In genomic region chr13:21469097-21469496, GRCm38 (mm10) we compare ENCODE assay signal across 9 mouse cellular contexts. TPM values are rescaled to one million over a fixed set of nuclear protein-coding genes. Genes with fewer than 3 reads are reported as not detected.
DNase-seq lines count a peak whose midpoint lies in the region; ATAC-seq lines count a peak whose summit lies in the region.
"Had no signal": no experiment of that assay in that cellular context is flagged by ENCODE, and none has a peak within 500 bp of the region (broad histone marks: within the 10 kb centered on the region; RNA-seq: fewer than 3 reads in every experiment).

No protein-coding gene starts in this region.

- H3K4me2 ChIP-seq in kidney, embryonic 15.5 days = peak overlapping the region; percentile 93
- H3K4me2 ChIP-seq in forebrain, embryonic 11.5 days (ENCODE audit: low read depth, low read length, severe bottlenecking) = peak overlapping the region; percentile 83; the same call in 1 of the 2 replicates
- H3K4me2 ChIP-seq in intestine, embryonic 16.5 days (ENCODE audit: low read depth, low read length) = peak overlapping the region; percentile 97; the same call in 1 of the 2 replicates
- peak overlapping the region; percentile 89 for H3K4me2 ChIP-seq in midbrain, embryonic 16.5 days (ENCODE audit: low read length)

- no peaks in the 10 kb centered on the region for H3K9me3 ChIP-seq in kidney, embryonic 15.5 days (replicated peaks)
- no peaks in the 10 kb centered on the region; the same call in 1 of the 2 replicates for H3K9me3 ChIP-seq in forebrain, embryonic 11.5 days (ENCODE audit: control insufficient read depth, low read length)
- H3K9me3 ChIP-seq in intestine, embryonic 16.5 days (ENCODE audit: control insufficient read depth, low read length) = no peaks in the 10 kb centered on the region
- H3K9me3 ChIP-seq in midbrain, embryonic 16.5 days (replicated peaks; ENCODE audit: control insufficient read depth, low read length, poor library complexity, severe bottlenecking) = no peaks in the 10 kb centered on the region

- intact Hi-C loops in left cerebral cortex, postnatal 25 days (cut with DNase I) = loop anchor here (2.0 kb wide), 1 partner anchor 16 kb away; the partner anchor contains the start of gene Zscan26

- no peak overlapping the region for H3K27ac ChIP-seq in kidney, embryonic 15.5 days
- no peak overlapping the region for H3K27ac ChIP-seq in forebrain, embryonic 11.5 days (ENCODE audit: low read depth, low read length)
- H3K27ac ChIP-seq in intestine, embryonic 16.5 days (ENCODE audit: low read length) = no peak overlapping the region
- H3K27ac ChIP-seq in midbrain, embryonic 16.5 days (ENCODE audit: low read length) = no peak overlapping the region

- peaks cover 4% of the 10 kb centered on the region; the same call in 1 of the 2 replicates for H3K4me1 ChIP-seq in kidney, embryonic 15.5 days
- no peaks in the 10 kb centered on the region for H3K4me1 ChIP-seq in forebrain, embryonic 11.5 days (replicated peaks; ENCODE audit: control insufficient read depth, insufficient read depth, low read length)
- 0 out of 2 replicates have a peak, but pooled peaks cover 4% of the 10 kb centered on the region for H3K4me1 ChIP-seq in intestine, embryonic 16.5 days (ENCODE audit: control insufficient read depth, insufficient read depth, low read length)
- H3K4me1 ChIP-seq in midbrain, embryonic 16.5 days (ENCODE audit: control insufficient read depth, insufficient read depth, low read length) = peaks cover 5% of the 10 kb centered on the region; the same call in 1 of the 2 replicates

- WGBS in kidney, embryonic 15.5 days = 39% methylated on average over 9 of the region's 9 CpGs
- WGBS in forebrain, embryonic 11.5 days = 11% methylated on average over 9 of the region's 9 CpGs
- WGBS in intestine, embryonic 16.5 days = 37% methylated on average over 9 of the region's 9 CpGs
- WGBS in midbrain, embryonic 16.5 days = 14% methylated on average over 9 of the region's 9 CpGs

- no peak for ATAC-seq in kidney, embryonic 15.5 days (replicated peaks; ENCODE audit: low FRiP score)
- ATAC-seq in forebrain, embryonic 11.5 days (replicated peaks; ENCODE audit: low FRiP score) = no peak
- no peak for ATAC-seq in intestine, embryonic 16.5 days
- no peak for ATAC-seq in midbrain, embryonic 16.5 days

- H3K36me3 ChIP-seq in kidney, embryonic 15.5 days = no peaks in the 10 kb centered on the region
- no peaks in the 10 kb centered on the region for H3K36me3 ChIP-seq in forebrain, embryonic 11.5 days (ENCODE audit: control insufficient read depth, insufficient read depth, low read length)
- no peaks in the 10 kb centered on the region for H3K36me3 ChIP-seq in intestine, embryonic 16.5 days (ENCODE audit: control insufficient read depth, insufficient read depth, low read length)
- no peaks in the 10 kb centered on the region for H3K36me3 ChIP-seq in midbrain, embryonic 16.5 days (ENCODE audit: control insufficient read depth, insufficient read depth, low read length)

- DNase-seq in kidney, postnatal 36 days = no peak
- DNase-seq in forebrain, embryonic 11.5 days (ENCODE audit: low spot score) = no peak
- DNase-seq in layer of hippocampus, postnatal 14 days (ENCODE audit: low spot score in 2 of 2) = no peak
- no peak for DNase-seq in left cerebral cortex, postnatal 25 days (ENCODE audit: low spot score in 2 of 2)
- DNase-seq in urinary bladder, adult 2 months (ENCODE audit: low spot score) = no peak

- H3K9ac ChIP-seq in kidney, embryonic 15.5 days = no peak overlapping the region
- H3K9ac ChIP-seq in forebrain, embryonic 11.5 days (ENCODE audit: low read length) = no peak overlapping the region
- H3K9ac ChIP-seq in intestine, embryonic 16.5 days (ENCODE audit: low read depth, low read length) = no peak overlapping the region
- H3K9ac ChIP-seq in midbrain, embryonic 16.5 days (ENCODE audit: low read depth, low read length) = 0 out of 2 replicates have a peak overlapping the region, but pooled peaks have one; percentile 21

- peaks cover 29% of the 10 kb centered on the region for H3K27me3 ChIP-seq in kidney, embryonic 15.5 days
- peaks cover 3% of the 10 kb centered on the region; the same call in 1 of the 2 replicates for H3K27me3 ChIP-seq in forebrain, embryonic 11.5 days (ENCODE audit: control insufficient read depth, insufficient read depth, low read length)
- no peaks in the 10 kb centered on the region for H3K27me3 ChIP-seq in intestine, embryonic 16.5 days (replicated peaks; ENCODE audit: control insufficient read depth, insufficient read depth, low read length)
- peaks cover 5% of the 10 kb centered on the region; the same call in 1 of the 2 replicates for H3K27me3 ChIP-seq in midbrain, embryonic 16.5 days (ENCODE audit: control insufficient read depth, insufficient read depth, low read depth, low read length)

- H3K4me3 ChIP-seq in kidney, embryonic 15.5 days (replicated peaks) = peak overlapping the region; percentile 64; the same call in 1 of the 2 replicates
- H3K4me3 ChIP-seq in forebrain, embryonic 11.5 days (ENCODE audit: low read depth, low read length) = no peak overlapping the region
- H3K4me3 ChIP-seq in intestine, embryonic 16.5 days (ENCODE audit: low read length) = no peak overlapping the region
- H3K4me3 ChIP-seq in midbrain, embryonic 16.5 days (ENCODE audit: low read depth, low read length) = no peak overlapping the region

RNA-seq across cellular contexts. Expression of gene Nkapl, which starts 0.8 kb away (rescaled TPM):
- polyA plus RNA-seq in kidney, embryonic 15.5 days (2015; fragmentation: Nextera tagmentation; extraction: Ambion mirVana) = 2.0 and 2.9 TPM in 2 replicates
- 2.7 and 3.9 TPM in 2 replicates for polyA plus RNA-seq in forebrain, embryonic 11.5 days (2014; fragmentation: Nextera tagmentation; extraction: Ambion mirVana)
- 1.8 and 2.0 TPM in 2 replicates for polyA plus RNA-seq in intestine, embryonic 16.5 days (2015; fragmentation: Nextera tagmentation; extraction: Ambion mirVana)
- polyA plus RNA-seq in midbrain, embryonic 16.5 days (2015; fragmentation: Nextera tagmentation; extraction: Ambion mirVana) = 3.8 and 4.5 TPM in 2 replicates
- total RNA-seq in layer of hippocampus, postnatal 14 days (2021) = under 1 TPM; 0.69 to 0.74 TPM
- total RNA-seq in left cerebral cortex, postnatal 25 days (2021) = 1 to 10 TPM in 1 of 2 experiments, under 1 TPM in 1; 0.96 to 1.1 TPM
- polyA plus RNA-seq in urinary bladder, adult 2 months (2012; rRNA removed) = 1.0 and 1.1 TPM in 2 replicates

RNA-seq across cellular contexts. Expression of gene Zkscan4, which starts 9.6 kb away (rescaled TPM):
- 3.5 and 4.0 TPM in 2 replicates for polyA plus RNA-seq in kidney, embryonic 15.5 days (2015; fragmentation: Nextera tagmentation; extraction: Ambion mirVana)
- polyA plus RNA-seq in forebrain, embryonic 11.5 days (2014; fragmentation: Nextera tagmentation; extraction: Ambion mirVana) = 4.4 and 5.3 TPM in 2 replicates
- 2.4 and 2.5 TPM in 2 replicates for polyA plus RNA-seq in intestine, embryonic 16.5 days (2015; fragmentation: Nextera tagmentation; extraction: Ambion mirVana)
- polyA plus RNA-seq in midbrain, embryonic 16.5 days (2015; fragmentation: Nextera tagmentation; extraction: Ambion mirVana) = 12.0 and 13.2 TPM in 2 replicates
- total RNA-seq in layer of hippocampus, postnatal 14 days (2021) = 1 to 10 TPM; 6.7 to 7.7 TPM
- total RNA-seq in left cerebral cortex, postnatal 25 days (2021) = 1 to 10 TPM; 5.6 to 6.7 TPM
- 3.2 and 3.6 TPM in 2 replicates for polyA plus RNA-seq in urinary bladder, adult 2 months (2012; rRNA removed)

RNA-seq across cellular contexts. Expression of gene Gm10065, which starts 10.1 kb away (rescaled TPM):
- polyA plus RNA-seq in kidney, embryonic 15.5 days (2015; fragmentation: Nextera tagmentation; extraction: Ambion mirVana) = not detected in 2 replicates
- not detected in 2 replicates for polyA plus RNA-seq in forebrain, embryonic 11.5 days (2014; fragmentation: Nextera tagmentation; extraction: Ambion mirVana)
- not detected in 2 replicates for polyA plus RNA-seq in intestine, embryonic 16.5 days (2015; fragmentation: Nextera tagmentation; extraction: Ambion mirVana)
- not detected in 2 replicates for polyA plus RNA-seq in midbrain, embryonic 16.5 days (2015; fragmentation: Nextera tagmentation; extraction: Ambion mirVana)
- total RNA-seq in layer of hippocampus, postnatal 14 days (2021) = not detected
- not detected for total RNA-seq in left cerebral cortex, postnatal 25 days (2021)
- polyA plus RNA-seq in urinary bladder, adult 2 months (2012; rRNA removed) = not detected in 2 replicates
- total RNA-seq: gastrocnemius, postnatal 4 days had no signal

RNA-seq across cellular contexts. Expression of gene Zscan26, which starts 15.6 kb away (rescaled TPM):
- 32.6 and 37.0 TPM in 2 replicates for polyA plus RNA-seq in kidney, embryonic 15.5 days (2015; fragmentation: Nextera tagmentation; extraction: Ambion mirVana)
- polyA plus RNA-seq in forebrain, embryonic 11.5 days (2014; fragmentation: Nextera tagmentation; extraction: Ambion mirVana) = 19.5 and 22.2 TPM in 2 replicates
- polyA plus RNA-seq in intestine, embryonic 16.5 days (2015; fragmentation: Nextera tagmentation; extraction: Ambion mirVana) = 22.3 and 23.6 TPM in 2 replicates
- polyA plus RNA-seq in midbrain, embryonic 16.5 days (2015; fragmentation: Nextera tagmentation; extraction: Ambion mirVana) = 21.5 and 23.4 TPM in 2 replicates
- total RNA-seq in layer of hippocampus, postnatal 14 days (2021) = 10 to 100 TPM; 33.9 to 35.6 TPM
- total RNA-seq in left cerebral cortex, postnatal 25 days (2021) = 10 to 100 TPM; 48.3 to 51.3 TPM
- 69.8 and 74.6 TPM in 2 replicates for polyA plus RNA-seq in urinary bladder, adult 2 months (2012; rRNA removed)

RNA-seq across cellular contexts. Expression of gene AK157302, which starts 25.9 kb away (rescaled TPM):
- polyA plus RNA-seq in kidney, embryonic 15.5 days (2015; fragmentation: Nextera tagmentation; extraction: Ambion mirVana) = 0.10 and 0.42 TPM in 2 replicates
- polyA plus RNA-seq in forebrain, embryonic 11.5 days (2014; fragmentation: Nextera tagmentation; extraction: Ambion mirVana) = 0.27 TPM in 1 of 2 replicates, not detected in the other
- 0.22 and 0.39 TPM in 2 replicates for polyA plus RNA-seq in intestine, embryonic 16.5 days (2015; fragmentation: Nextera tagmentation; extraction: Ambion mirVana)
- 0.43 and 0.56 TPM in 2 replicates for polyA plus RNA-seq in midbrain, embryonic 16.5 days (2015; fragmentation: Nextera tagmentation; extraction: Ambion mirVana)
- 10 to 100 TPM; 15.9 to 17.4 TPM for total RNA-seq in layer of hippocampus, postnatal 14 days (2021)
- total RNA-seq in left cerebral cortex, postnatal 25 days (2021) = 10 to 100 TPM; 21.6 to 23.1 TPM
- polyA plus RNA-seq in urinary bladder, adult 2 months (2012; rRNA removed) = 0.86 and 1.2 TPM in 2 replicates
